Mouse (Mus musculus): ENCODE data around the gene Acsm4. TPM values are rescaled to one million over a fixed set of nuclear protein-coding genes. Genes with fewer than 3 reads are reported as not detected.

The Acsm4 gene
- polyA plus RNA-seq (2016; fragmentation: Nextera tagmentation; extraction: Ambion mirVana), result not detected in 2 replicates

DNA sequence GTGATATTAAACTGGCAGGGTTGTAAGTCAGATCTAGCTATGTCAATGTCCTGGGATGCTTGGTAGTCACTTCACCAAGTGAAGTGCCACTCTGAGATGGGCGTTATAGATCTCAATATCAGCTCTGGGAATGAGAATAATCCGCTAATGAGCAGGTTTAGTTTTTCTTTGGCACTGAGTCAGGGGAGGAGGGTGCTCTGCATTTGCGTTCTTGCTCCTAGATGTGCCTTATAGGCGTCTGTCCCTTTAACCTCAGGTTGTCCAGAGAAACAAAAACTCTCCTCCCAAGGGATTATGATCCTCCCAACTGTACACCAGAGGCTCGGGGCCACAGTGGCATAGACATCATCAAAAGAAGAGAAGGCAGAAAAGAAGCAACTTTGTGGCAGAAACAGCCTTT, at the start of gene Acsm4:
Acsm4 (plus strand) TSS at position 301 of the 400 bp plus-strand sequence.
- Histone ChIP-seq H3K9me3 (replicated peaks) (no peaks in the 10 kb centered on the region), H3K4me1 (no peaks in the 10 kb centered on the region), H3K27ac (no peak within 1 kb of the TSS), H3K4me3 (no peak within 1 kb of the TSS), H3K27me3 (ENCODE audit: low read depth, poor library complexity, severe bottlenecking) (no peaks in the 10 kb centered on the region), H3K36me3 (no peaks in the 10 kb centered on the region)
- WGBS, result 83% methylated on average over 5 of the region's 5 CpGs
- no peak for DNase-seq (ENCODE audit: low spot score)

DNA sequence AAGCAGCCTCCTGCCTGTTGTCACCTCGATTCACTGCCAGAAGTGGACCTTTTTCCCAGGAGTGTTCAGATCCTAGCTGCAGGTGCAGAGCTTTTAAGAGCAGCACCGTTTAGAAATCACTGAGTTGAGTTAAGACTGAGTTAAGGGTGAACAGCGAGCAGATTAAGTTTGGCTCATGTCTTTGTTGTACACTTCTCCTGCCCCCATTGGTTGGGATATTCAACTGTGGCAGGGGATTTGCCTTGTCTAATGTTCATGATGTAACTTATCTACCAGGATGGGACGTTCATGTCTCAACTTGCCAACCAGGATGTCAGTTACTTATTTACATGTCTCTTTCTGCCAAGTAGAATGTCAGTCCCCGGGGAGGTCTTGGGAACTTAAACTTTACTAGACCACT, 47.5 kb upstream of the Acsm4 start:
- Histone ChIP-seq H3K4me3 (no peak overlapping the region), H3K27ac (no peak overlapping the region), H3K27me3 (ENCODE audit: low read depth, poor library complexity, severe bottlenecking) (no peaks in the 10 kb centered on the region), H3K4me1 (no peaks in the 10 kb centered on the region), H3K9me3 (replicated peaks) (no peaks in the 10 kb centered on the region), H3K36me3 (no peaks in the 10 kb centered on the region)
- DNase-seq (ENCODE audit: low spot score), result no peak
- WGBS, result 78% methylated on average over 5 of the region's 5 CpGs

DNA sequence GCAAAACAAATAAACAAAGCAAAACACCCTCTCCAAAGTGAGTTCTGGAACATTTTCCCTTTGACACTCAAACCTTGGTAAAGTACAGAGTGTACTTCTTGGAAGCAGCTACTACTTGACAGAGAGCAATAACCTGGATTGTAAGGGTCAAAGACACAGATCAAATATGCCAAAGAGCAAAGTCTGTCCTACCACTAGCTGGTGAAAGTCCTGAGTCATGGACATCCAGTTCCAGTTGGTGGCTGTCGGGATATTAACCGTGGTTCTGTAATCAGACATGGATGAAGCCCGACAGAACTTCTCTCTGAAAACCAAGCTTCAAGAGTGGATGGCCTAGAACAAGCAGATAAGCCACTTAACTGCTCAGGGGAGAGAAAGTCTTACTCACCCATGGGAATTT, 21.9 kb upstream of the Acsm4 start:
- 93% methylated on average over 3 of the region's 3 CpGs for WGBS

DNA sequence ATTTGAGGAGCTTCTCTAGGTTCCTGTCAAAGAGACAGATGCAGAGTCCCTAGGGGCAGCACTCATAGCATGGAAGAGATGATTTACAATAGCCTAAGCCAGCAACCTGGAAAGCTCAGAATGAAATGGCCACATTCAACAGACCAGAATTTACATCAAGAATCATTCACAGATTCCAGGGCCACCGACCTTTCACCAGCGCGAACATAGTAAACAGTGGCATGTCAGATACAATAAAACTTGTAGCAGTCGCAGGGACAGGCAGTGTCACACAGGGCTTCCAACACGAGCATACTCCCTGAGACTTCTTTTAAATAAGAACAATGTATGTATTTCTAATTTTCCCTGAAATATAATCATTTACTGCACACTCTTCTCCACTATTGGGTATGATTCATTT, 19.4 kb upstream of the Acsm4 start:
- WGBS, result 75% methylated on average over 5 of the region's 5 CpGs
- H3K4me1 ChIP-seq, result peaks cover 3% of the 10 kb centered on the region; the same call in 1 of the 2 replicates
- no peaks in the 10 kb centered on the region for H3K27me3 ChIP-seq (ENCODE audit: low read depth, poor library complexity, severe bottlenecking)
- no peak overlapping the region for H3K4me3 ChIP-seq
- H3K27ac ChIP-seq, result no peak overlapping the region
- no peaks in the 10 kb centered on the region for H3K9me3 ChIP-seq (replicated peaks)
- H3K36me3 ChIP-seq, result no peaks in the 10 kb centered on the region
- DNase-seq (ENCODE audit: low spot score), result no peak

More for the DNA sequence above, 21.9 kb upstream of the Acsm4 start:
- no peak for DNase-seq (ENCODE audit: low spot score)
- no peaks in the 10 kb centered on the region for H3K36me3 ChIP-seq
- H3K9me3 ChIP-seq (replicated peaks), result no peaks in the 10 kb centered on the region
- no peak overlapping the region for H3K4me3 ChIP-seq
- H3K27ac ChIP-seq, result no peak overlapping the region
- H3K4me1 ChIP-seq, result no peaks in the 10 kb centered on the region
- no peaks in the 10 kb centered on the region for H3K27me3 ChIP-seq (ENCODE audit: low read depth, poor library complexity, severe bottlenecking)

DNA sequence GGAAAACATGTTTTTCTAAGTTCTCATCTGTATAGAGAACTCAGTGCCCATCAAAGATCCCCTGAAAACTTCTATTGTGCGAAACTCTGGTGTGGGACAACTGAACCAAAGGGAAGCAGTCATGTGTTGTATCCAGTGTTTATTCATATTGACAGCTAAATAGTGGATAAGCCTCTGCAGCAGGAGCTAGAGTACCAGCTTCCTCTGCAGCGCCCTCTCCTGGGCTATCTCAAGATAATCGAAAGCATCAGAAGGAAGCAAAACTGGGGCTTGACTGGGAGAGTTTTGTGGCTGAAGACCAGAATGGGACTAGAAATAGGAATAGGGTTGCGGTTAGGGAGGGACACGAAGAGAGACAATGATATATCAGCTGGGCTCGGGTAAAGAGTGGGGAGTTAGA, 18.9 kb upstream of the Acsm4 start:
- no peak for DNase-seq (ENCODE audit: low spot score)
- peaks cover 3% of the 10 kb centered on the region; the same call in 1 of the 2 replicates for H3K4me1 ChIP-seq
- H3K27me3 ChIP-seq (ENCODE audit: low read depth, poor library complexity, severe bottlenecking), result no peaks in the 10 kb centered on the region
- H3K9me3 ChIP-seq (replicated peaks), result no peaks in the 10 kb centered on the region
- no peak overlapping the region for H3K27ac ChIP-seq
- 56% methylated on average over 6 of the region's 6 CpGs for WGBS
- H3K36me3 ChIP-seq, result no peaks in the 10 kb centered on the region
- no peak overlapping the region for H3K4me3 ChIP-seq

DNA sequence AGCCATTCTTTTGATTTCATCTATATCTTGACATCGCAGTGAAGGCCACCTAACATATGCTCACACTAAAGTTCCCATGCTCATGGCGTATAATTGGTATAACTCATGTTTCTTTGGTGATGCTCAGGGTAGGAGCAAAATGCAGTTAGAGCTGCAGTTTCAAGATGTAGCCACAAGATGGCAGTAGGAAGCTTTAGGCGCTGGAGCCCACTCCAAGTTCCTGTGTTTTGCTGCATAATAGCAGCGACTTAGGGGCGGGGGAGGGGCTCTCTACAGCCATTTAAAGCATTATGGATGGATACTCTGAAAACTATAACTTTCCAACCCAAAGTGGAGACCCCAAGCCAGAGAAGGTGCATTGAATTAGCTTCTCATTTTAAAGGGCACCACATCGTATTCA, 16.4 kb upstream of the Acsm4 start:
- H3K9me3 ChIP-seq (replicated peaks), result no peaks in the 10 kb centered on the region
- no peak overlapping the region for H3K4me3 ChIP-seq
- H3K36me3 ChIP-seq, result no peaks in the 10 kb centered on the region
- WGBS, result 22% methylated on average over 6 of the region's 6 CpGs
- H3K4me1 ChIP-seq, result peaks cover 3% of the 10 kb centered on the region; the same call in 1 of the 2 replicates
- peak; percentile 53 for DNase-seq (ENCODE audit: low spot score)
- no peak overlapping the region for H3K27ac ChIP-seq
- H3K27me3 ChIP-seq (ENCODE audit: low read depth, poor library complexity, severe bottlenecking), result no peaks in the 10 kb centered on the region

DNA sequence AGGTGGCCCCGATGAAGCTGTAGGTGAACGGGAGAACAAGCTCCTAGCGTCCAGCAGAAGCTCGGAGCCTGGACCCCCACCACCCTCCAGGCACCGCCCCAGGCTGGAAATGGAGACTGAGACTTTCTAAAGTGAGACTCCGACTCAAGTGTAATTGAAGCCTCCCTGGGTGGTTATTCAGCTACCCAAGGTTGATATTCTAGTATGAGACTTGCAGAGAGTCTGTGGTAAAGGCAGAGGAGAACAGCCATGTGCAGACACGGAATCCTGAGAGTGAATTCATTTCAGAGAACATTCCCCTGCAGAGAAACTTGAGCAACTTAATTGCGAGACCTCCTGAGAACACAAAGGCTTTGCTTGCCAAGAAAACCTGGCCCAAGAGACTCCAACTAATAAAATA, 9.7 kb upstream of the Acsm4 start:
- DNase-seq (ENCODE audit: low spot score), result no peak
- Histone ChIP-seq H3K36me3 (no peaks in the 10 kb centered on the region), H3K4me3 (no peak overlapping the region), H3K27me3 (ENCODE audit: low read depth, poor library complexity, severe bottlenecking) (no peaks in the 10 kb centered on the region), H3K27ac (no peak overlapping the region), H3K9me3 (replicated peaks) (no peaks in the 10 kb centered on the region), H3K4me1 (no peaks in the 10 kb centered on the region)
- 81% methylated on average over 8 of the region's 8 CpGs for WGBS

DNA sequence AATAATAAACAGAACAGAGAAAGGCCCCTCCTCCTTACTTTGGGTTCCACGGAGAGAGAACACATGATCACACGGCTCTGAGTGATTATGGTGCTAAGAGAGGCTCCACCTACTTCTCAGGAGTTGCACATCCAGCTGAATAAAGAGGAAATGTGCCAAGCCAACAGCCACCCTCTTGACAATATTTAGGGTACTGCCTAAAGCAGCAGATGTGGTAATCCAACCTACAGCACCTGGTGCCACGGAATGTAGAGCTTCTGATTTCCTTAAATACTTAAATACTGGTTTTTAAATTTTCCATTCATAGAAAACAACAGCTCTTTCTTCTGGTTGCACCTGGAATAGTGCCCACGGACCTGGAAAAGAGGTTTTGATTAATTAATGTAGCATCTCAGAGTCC, 7.1 kb upstream of the Acsm4 start:
- Histone ChIP-seq H3K4me1 (no peaks in the 10 kb centered on the region), H3K36me3 (no peaks in the 10 kb centered on the region), H3K9me3 (replicated peaks) (no peaks in the 10 kb centered on the region), H3K27me3 (ENCODE audit: low read depth, poor library complexity, severe bottlenecking) (no peaks in the 10 kb centered on the region), H3K27ac (no peak overlapping the region), H3K4me3 (no peak overlapping the region)
- WGBS, result 77% methylated on average over 4 of the region's 4 CpGs
- DNase-seq (ENCODE audit: low spot score), result no peak

DNA sequence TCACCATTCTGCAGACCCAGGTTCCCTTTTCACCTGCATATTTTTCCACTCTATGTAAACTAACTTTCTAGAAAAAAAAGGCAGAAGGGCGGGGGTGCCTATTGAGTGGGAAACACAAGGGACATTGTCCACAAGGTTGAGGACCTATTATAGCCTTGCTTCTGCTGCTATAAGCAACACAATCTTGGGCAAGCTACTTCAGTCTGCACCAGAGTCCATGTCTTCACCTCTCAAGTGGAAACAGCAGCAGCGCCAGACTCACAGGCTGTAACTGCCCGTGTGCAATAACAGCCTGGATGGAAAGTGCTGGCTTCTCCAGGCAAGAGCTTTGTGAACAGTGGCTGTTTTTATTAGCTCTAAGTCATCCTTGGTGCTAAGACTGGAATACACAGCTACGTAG, 2.5 kb downstream of the Acsm4 start:
- no peak for DNase-seq (ENCODE audit: low spot score)
- no peaks in the 10 kb centered on the region for H3K9me3 ChIP-seq (replicated peaks)
- no peaks in the 10 kb centered on the region for H3K36me3 ChIP-seq
- H3K4me1 ChIP-seq, result no peaks in the 10 kb centered on the region
- 88% methylated on average over 4 of the region's 4 CpGs for WGBS
- H3K4me3 ChIP-seq, result no peak overlapping the region
- H3K27ac ChIP-seq, result no peak overlapping the region
- H3K27me3 ChIP-seq (ENCODE audit: low read depth, poor library complexity, severe bottlenecking), result no peaks in the 10 kb centered on the region

DNA sequence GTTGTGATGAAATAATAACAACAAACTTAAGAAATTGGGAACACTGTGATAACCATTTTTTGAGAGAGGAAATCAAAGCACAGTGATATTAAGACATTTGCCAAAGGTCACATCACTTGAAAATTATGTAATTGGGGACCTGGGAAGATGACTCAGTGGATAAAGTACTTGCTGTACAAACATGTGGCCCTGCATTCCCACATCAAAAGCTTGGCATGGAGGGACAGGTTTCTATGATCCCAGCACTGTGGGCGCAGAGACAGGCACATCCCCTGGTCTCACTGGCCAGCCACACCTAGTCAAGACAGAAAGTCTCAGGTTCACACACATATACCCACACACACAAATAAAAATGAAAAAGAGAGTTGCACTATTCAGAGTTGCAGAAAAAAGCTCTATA, 5.1 kb downstream of the Acsm4 start:
- no peaks in the 10 kb centered on the region for H3K27me3 ChIP-seq (ENCODE audit: low read depth, poor library complexity, severe bottlenecking)
- no peaks in the 10 kb centered on the region for H3K36me3 ChIP-seq
- no peak for DNase-seq (ENCODE audit: low spot score)
- H3K4me3 ChIP-seq, result no peak overlapping the region
- H3K27ac ChIP-seq, result no peak overlapping the region
- no peaks in the 10 kb centered on the region for H3K4me1 ChIP-seq
- WGBS, result 100% methylated on average over 1 of the region's 1 CpGs
- no peaks in the 10 kb centered on the region for H3K9me3 ChIP-seq (replicated peaks)

DNA sequence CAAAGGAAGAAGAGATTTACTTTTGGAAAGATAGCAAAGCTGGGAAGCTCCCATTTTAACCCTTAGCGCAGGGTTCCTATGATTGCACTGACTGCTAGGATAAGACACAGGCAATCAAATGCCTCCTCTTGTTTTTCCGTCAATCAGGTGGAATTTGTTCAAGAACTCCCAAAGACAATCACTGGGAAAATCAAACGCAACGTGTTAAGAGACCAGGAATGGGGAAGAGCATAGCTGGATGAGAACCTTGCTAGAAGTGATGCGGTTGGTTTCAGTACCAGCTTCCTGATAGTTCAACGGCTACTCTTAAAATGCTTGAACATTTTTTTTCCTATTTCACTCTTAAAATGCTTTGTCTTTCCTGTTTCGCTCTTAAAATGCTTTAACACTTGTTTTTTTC, 24.3 kb downstream of the Acsm4 start:
- H3K4me1 ChIP-seq, result no peaks in the 10 kb centered on the region
- no peaks in the 10 kb centered on the region for H3K9me3 ChIP-seq (replicated peaks)
- H3K36me3 ChIP-seq, result peaks cover 51% of the 10 kb centered on the region
- no peak overlapping the region for H3K4me3 ChIP-seq
- 95% methylated on average over 7 of the region's 7 CpGs for WGBS
- DNase-seq (ENCODE audit: low spot score), result no peak
- H3K27me3 ChIP-seq (ENCODE audit: low read depth, poor library complexity, severe bottlenecking), result no peaks in the 10 kb centered on the region
- no peak overlapping the region for H3K27ac ChIP-seq

DNA sequence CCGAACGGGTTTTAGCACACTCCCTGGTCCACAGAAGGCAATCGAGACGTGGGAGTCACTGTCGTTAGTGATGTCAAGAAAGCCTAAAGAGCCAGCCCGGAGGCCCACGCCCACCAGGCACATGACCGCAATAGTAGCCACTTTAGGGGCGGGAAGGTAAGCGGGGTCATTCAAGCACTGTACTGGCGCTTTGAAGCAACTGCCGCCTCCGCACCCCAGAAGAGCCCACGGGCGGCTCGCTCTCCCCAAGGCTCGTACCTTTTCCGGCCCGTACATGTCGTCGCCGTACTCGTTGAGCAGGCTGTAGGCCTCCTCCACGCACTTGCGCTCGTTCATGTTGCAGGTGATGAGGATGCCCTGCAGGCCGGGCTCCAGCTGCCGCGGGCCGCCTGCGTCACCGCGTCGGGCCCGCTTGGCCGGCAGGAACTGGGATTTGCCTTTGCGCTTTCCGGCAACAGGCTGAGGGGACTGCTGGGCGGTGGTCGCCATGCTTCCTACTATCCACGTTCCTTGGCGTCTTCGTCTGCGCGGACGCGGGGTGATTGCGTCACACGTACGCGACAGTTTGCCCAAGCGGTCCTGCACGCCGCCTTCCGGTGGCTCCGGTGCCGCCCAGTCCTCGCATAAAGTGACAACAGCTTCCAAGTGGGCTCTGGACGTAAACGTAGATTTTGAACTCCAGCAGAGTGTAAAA, 30.6 kb downstream of the Acsm4 start, which contains the start of gene Thumpd1:
Thumpd1 (minus strand) TSS at position 546 of the 694 bp plus-strand sequence.
- Histone ChIP-seq H3K4me1 (peaks cover 10% of the 10 kb centered on the region), H3K27me3 (ENCODE audit: low read depth, poor library complexity, severe bottlenecking) (no peaks in the 10 kb centered on the region), H3K4me3 (peak within 1 kb of the TSS; percentile 93), H3K9me3 (replicated peaks) (no peaks in the 10 kb centered on the region), H3K36me3 (peaks cover 38% of the 10 kb centered on the region), H3K27ac (peak within 1 kb of the TSS; percentile 94)
- peak; percentile 95 for DNase-seq (ENCODE audit: low spot score)
- WGBS, result under 1% methylated on average over 60 of the region's 60 CpGs

DNA sequence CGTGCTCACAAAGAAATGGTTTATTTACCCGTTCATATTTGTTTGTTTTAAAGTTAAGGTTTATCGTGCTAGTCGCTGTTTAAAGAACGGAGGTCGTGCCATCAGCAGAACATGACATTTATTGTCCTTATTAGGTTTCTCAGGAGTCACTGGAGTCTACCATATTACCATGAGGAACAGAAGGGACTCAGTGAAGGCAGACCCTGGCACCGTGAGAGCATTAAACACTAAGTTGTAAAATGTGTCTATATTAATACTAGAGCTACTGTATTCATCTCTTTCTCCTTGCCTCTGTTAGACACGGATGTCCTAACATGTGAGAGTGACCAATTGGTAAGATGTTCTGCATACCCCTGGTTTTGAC, 31.1 kb downstream of the Acsm4 start:
- Histone ChIP-seq H3K4me1 (peaks cover 10% of the 10 kb centered on the region), H3K4me3 (peak overlapping the region; percentile 93), H3K27ac (peak overlapping the region; percentile 94), H3K9me3 (replicated peaks) (no peaks in the 10 kb centered on the region), H3K27me3 (ENCODE audit: low read depth, poor library complexity, severe bottlenecking) (no peaks in the 10 kb centered on the region), H3K36me3 (peaks cover 33% of the 10 kb centered on the region)
- 17% methylated on average over 8 of the region's 8 CpGs for WGBS
- DNase-seq (ENCODE audit: low spot score), result no peak

DNA sequence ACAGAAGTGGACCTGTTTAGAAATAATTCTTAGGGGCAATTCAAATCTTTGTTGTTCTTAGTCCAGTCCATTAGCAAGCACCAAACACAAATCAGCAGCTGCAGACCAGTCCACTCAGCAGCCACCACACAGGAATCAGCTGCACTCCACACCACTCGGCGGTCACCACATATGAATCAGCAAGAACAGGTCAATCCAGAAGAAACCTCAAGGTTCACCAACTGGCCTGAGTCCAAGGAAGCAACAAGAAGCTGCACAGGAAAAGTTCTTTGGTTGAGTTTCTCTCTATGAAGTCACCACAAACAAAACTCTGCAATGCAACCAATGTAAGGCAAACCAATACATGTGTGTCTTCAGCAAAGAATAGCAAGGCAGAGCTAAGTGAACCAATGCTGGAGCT, 37.8 kb downstream of the Acsm4 start:
- no peaks in the 10 kb centered on the region for H3K9me3 ChIP-seq (replicated peaks)
- H3K36me3 ChIP-seq, result no peaks in the 10 kb centered on the region
- H3K27me3 ChIP-seq (ENCODE audit: low read depth, poor library complexity, severe bottlenecking), result no peaks in the 10 kb centered on the region
- 89% methylated on average over 2 of the region's 2 CpGs for WGBS
- no peak overlapping the region for H3K4me3 ChIP-seq
- no peaks in the 10 kb centered on the region for H3K4me1 ChIP-seq
- no peak for DNase-seq (ENCODE audit: low spot score)
- no peak overlapping the region for H3K27ac ChIP-seq

Measured in limb, embryonic 10.5 days (tissue).